Mouse (Mus musculus): ENCODE results near the gene Otof.

Gene Otof

DNA sequence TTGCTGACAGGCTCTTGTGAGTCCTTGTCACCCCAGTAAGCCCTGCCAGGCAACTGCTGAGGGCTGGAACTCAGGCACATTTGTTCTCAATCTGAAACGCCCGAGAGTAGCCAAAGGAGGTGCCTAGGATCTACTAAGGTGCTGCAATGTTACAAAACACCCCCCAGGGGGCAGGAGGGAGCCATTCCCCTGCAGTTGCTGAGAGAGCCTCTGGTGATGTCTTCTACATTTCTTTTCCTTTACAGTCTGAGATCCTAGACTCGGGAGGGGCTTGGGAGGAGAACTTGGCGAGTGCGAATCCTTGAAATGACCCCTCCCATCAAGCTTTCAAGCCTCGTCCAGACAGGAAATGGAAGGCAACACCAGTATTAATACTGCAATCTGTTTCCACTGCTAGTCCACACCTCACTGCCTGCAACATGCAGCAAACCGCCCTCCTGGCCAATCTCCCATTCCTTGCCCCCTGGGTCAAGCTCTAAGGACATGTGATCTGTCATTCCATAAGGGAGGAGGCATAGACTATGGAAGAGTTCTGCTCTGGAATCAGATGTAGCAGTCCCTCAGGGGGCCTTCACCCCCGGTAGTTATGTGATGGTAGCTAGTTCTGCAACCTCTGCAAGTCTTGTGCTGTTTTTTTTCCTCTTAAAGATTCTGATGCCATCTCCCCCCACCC lies 38.0 kb downstream of the Otof start:
- DNase-seq = peak; percentile 42

GRCm38 (mm10) chr5:30423121-30423520 lies 38.6 kb downstream of the Otof start:
- no peak for DNase-seq

- no peak for DNase-seq
Observed at GRCm38 (mm10) chr5:30416665-30417064, 45.1 kb downstream of the Otof start.

- no peak for DNase-seq
Observed at GRCm38 (mm10) chr5:30415876-30416275, 45.9 kb downstream of the Otof start.

DNA sequence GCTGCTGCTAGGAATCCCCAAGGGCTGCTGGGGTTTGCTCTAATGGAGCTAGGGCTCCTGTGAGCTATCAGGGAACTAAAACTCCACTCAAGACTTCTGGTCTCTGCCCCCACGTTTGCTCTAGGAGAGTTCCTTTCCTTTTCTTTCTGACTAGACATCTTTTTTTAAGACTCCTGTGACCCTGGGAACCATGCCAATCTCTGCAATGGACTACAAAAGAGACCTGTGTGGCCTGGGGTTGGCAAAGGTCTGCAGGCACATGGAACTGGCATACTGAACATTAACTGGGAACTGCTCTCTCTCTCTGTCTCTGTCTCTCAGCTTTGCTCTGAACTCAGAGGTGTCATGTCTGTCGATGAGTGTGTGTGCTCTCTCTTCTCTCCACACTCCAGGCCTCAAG lies 46.4 kb downstream of the Otof start:
- DNase-seq = no peak

DNA sequence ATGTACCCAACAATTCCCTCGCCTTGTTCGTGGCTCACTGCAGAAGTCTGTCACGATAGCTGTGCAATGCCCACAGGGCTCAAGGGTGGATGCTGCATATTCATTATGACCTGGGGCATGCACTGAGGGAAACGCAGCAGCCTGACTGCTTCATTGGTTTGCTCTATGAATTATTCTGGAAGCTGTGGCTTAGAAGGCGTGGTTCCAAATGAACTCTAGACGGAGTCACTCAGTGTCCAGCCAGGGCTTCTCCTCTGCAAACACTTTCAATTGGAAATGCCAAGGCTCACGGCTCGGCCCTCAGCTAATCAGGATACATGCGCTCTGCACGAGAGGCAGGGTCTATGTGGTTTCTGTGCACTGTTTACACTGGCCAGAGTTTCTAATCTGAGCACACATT lies 50.2 kb downstream of the Otof start:
- DNase-seq = peak; percentile 12

- no peak for DNase-seq
Observed at GRCm38 (mm10) chr5:30406876-30407275, 54.9 kb downstream of the Otof start.

DNA sequence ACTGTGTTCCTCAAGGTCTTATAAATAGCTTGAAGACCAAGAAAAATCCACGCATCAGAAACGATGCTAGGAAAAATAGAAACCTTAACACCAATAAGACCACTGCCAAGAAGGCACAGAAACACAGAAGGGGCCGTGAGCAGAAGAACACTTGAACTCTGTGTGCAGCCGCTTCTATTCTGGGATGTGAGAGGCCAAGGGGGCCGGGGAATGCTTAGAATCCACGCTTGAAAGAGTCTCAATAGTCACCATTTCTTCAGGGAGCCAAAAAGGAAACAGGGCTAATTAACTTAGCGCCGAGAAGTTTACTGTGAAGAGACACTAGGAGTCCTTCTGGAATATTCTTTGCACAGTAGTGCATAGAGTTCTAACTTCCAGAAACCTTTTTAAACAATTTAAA lies 60.6 kb downstream of the Otof start:
- DNase-seq = no peak

DNA sequence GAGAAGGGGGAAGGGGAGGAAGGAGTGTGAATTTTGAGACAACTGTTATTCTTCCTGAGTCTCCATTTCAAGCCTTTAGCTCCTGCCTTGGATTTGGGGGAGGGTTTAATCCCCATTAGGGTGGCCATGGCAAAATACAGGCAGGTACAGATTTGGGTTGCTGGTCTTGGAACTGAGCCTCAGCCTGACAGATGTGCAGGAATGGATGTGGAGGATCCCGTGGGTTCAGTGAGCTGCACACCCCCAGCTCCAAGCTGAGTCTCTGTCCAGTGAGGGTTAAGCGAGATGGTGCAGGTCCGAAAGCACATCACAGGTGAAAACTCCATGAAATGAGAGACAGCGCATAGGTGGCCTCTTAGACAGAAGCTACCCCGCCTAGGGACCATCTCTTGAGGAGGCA lies 61.2 kb downstream of the Otof start:
- no peak for DNase-seq

DNA sequence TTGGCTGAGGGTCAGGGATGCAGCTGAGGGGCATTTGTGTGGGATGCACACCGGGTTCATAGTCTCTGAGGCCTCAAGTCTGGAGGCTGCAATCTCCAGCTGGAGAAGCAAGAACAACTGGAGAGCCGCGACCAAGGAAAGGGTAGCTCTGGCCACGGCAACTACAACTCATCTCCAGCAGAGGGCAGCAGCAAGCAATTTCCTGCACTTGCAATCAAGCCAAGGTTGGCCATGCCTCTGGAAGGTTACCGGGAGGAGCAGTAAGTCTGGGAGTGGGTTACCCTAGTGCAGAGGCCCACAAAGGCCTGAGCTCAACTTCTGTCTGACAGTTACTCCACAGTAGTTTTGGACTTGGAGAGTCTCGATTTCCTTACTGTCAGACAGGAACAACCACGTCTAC lies 70.3 kb downstream of the Otof start:
- peak; percentile 72 for DNase-seq

DNA sequence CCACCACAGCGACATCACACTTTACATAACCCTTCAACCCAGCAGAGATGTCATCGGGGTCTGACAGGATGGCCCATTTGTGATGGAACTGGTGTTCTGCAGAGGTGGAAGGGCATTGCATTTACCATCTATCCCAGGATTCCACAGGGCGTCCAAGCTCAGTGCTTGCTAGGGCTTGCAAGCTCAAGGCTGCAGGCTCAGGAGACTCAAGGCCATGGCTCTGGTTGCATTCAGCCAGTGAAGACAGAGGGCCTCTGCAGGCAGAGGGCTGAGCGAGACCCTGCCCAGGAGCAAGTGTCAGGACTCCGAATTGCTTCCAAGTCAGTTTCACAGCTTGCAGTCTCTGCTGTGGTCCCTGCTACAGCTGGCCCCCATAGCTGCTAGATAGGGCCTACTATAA lies 71.9 kb downstream of the Otof start:
- no peak for DNase-seq

GRCm38 (mm10) chr5:30387726-30388125 lies 74.0 kb downstream of the Otof start:
- no peak for DNase-seq

DNA sequence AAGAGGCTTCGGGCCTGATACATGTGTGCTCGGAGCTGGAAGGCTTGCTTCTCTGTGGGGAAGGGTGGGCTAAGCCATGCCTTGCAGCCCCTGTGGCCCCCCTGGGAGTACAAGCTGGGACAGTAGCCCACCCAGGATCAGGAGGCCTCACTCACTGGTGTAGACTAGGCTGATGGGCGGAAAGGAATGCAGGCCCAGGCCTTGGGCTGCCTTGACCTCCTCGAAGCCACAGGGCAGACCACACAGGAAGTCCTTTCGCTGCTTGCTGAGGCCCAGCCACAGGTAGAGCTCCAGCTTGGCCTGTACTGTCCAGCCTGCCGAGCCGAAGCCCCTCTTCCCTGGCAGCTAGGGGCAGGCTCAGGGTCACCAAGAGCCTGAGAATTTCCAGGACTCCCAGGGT lies 78.9 kb downstream of the Otof start:
- no peak for DNase-seq

GRCm38 (mm10) chr5:30369426-30369825 lies 92.3 kb downstream of the Otof start:
- DNase-seq = no peak

DNA sequence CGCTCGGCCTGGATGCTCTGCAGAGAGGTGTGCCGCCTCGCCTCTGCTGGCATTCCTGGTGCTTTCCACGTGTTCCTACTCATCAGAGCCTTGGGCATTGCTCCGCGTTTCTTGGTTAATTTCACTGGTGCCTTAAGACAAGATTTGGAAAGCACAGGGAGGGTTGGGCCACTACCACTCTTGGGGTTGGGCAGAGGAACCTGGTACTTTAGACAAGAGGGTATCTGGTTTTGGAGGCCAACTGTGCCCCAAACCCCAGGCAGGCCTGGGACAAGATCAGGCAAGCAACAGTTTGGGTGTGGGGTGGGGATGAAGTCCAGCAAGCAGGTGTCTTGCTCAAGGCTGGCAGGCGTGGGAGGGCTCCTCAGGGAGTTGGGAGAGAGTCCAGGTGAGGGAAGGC lies 94.3 kb downstream of the Otof start:
- DNase-seq = no peak

- DNase-seq = no peak
Observed at GRCm38 (mm10) chr5:30358436-30359099, 103.2 kb downstream of the Otof start.

GRCm38 (mm10) chr5:30356647-30357046 lies 105.1 kb downstream of the Otof start:
- no peak for DNase-seq

DNA sequence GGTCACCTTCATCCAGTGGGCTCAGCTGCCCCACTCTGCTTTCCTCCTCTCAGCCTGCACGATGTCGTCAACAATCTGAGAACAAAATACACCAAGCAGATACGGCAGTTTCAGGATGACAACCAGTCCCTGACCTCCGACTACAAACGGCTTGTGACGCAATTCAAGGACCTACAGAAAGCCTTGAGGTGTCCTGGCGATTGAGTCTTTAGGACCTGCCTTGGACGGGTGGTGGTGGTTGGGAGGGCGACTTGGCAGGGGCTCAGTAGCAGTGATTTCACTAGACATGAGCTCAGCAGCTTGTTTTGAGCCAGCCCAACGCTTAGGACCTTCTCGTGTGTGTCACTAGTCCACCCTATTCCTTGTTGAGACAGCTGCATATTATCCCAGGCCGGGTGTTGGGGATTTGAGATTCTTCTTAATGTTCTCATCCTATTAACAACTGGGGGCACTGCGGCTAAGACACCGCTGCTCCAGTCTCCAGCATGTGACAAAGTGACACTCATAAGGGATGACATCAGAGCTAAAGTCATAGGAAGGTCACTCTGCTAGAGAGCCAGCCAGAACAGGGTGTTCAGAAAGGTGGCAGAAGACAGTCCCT lies 106.1 kb downstream of the Otof start:
- DNase-seq = no peak

DNA sequence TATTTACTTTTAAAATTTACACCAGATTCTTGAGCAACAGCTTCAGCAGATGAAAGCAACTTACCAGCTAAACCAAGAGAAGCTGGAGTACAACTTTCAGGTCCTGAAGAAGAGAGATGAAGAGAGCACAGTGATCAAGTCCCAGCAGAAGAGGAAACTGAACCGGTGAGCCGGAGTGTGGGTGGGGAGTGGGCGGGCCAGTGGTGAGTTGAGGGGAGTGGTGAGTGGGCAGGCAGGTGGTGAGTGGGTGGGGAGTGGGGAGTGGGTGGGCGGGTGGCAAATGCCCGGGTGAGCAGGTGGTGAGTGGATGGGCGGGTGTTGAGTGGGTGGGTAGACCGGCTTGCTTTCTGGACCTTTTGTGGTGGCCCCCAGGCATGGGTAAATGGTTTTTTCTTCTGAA lies 106.6 kb downstream of the Otof start:
- DNase-seq = no peak

DNA sequence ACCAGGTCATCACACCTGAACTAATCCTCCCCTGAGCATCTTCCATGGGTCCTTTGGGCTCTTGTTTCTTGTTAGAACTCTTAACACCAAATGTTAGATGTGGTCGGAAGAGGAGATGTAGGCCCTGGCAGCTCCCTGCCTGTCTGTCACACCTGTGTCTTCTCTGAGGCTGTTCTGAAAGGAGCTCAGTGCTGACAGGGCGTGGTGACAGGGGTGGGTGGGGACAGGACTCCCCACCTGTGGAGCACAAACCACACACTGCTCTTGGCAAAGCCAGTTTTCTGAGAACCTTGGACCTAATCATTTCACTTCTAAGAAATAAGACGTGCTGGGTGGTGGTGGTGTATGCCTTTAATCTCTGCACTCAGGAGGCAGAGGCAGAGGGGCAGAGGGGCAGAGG lies 108.1 kb downstream of the Otof start:
- DNase-seq = no peak

- DNase-seq = no peak
Observed at GRCm38 (mm10) chr5:30343886-30344285, 117.8 kb downstream of the Otof start.

DNA sequence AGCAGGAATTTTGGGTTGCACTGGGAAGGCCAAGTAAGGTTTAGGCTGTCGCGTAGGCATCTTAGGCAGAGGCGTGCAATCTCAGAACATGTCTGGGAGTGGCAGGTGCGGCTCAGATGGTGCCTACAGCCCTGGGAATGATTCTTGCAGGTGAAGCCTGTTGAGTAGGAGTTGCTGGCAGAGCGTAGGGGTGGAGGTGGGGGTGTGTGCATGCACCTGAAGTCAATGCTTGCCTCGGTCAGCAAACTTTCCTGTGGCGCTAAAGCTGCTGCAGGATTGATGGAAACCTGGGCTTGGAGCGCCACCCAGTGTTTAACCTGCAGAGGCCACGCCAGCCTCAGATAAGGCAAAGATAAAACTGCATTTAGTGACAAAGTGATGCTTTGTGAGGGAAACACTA lies 118.6 kb downstream of the Otof start:
- peak; percentile 65 for DNase-seq

- DNase-seq = no peak
Observed at GRCm38 (mm10) chr5:30342601-30343015, 119.1 kb downstream of the Otof start.

- DNase-seq = no peak
Observed at GRCm38 (mm10) chr5:30341601-30342365, 119.9 kb downstream of the Otof start.
